Mouse (Mus musculus): Measurements from ENCODE around the gene Mrps7.

The Mrps7 gene

DNA sequence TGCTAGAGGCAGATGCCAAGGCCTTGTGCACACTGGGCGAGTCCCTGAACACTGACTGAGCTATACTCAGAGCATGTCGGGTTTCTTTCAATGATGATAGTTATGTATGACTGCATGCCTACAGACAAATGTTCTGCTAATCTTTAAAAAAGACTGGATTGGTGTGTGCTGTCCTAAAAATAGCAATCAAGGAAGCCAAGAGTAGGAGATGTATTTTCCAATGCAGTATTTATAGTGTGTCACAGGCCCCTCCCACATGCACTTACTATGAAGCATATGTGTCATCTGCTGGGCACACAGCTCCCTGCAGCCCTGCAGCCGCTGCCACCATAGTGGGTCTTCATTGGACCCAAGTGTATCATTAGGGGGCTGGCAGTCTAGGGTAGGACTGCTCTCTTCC lies 49.5 kb downstream of the Mrps7 start:
- Histone ChIP-seq H3K27me3 (ENCODE audit: insufficient read depth, low read length) (no peaks in the 10 kb centered on the region), H3K4me1 (replicated peaks; ENCODE audit: low read depth, low read length) (peaks cover 46% of the 10 kb centered on the region), H3K4me3 (replicated peaks; ENCODE audit: low read length) (no peak overlapping the region), H3K9me3 (ENCODE audit: low read length) (no peaks in the 10 kb centered on the region), H3K36me3 (ENCODE audit: insufficient read depth, low read length) (peaks cover 76% of the 10 kb centered on the region)
- TF ChIP-seq CTCF (conservative IDR thresholded peaks at IDR 0.05; ENCODE audit: low read length) (no peak), POU5F1 (IDR thresholded peaks at IDR 0.05; ENCODE audit: borderline replicate concordance, low read length) (no peak), NANOG (IDR thresholded peaks at IDR 0.05; ENCODE audit: borderline replicate concordance, low read length) (no peak)

DNA sequence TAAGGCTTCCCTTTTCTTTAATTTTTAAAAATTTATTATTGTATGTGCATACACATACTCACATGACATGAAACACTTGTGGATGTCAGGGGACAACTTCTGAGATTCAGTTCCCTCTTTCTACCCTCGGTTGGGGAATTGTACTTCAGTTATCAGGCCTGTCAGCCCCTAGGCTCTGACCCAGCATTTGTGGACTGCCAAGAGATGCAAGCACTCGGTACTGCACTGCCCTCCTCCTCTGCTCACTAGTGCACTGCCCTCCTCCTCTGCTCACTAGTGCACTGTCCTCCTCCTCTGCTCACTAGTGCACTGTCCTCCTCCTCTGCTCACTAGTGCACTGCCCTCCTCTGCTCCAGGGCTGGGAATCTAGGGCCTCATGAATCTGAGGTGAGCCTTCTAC lies 50.4 kb downstream of the Mrps7 start:
- H3K27me3 ChIP-seq (ENCODE audit: insufficient read depth, low read length) = no peaks in the 10 kb centered on the region
- H3K36me3 ChIP-seq (ENCODE audit: insufficient read depth, low read length) = peaks cover 67% of the 10 kb centered on the region
- H3K9me3 ChIP-seq (ENCODE audit: low read length) = no peaks in the 10 kb centered on the region
- TF ChIP-seq NANOG (IDR thresholded peaks at IDR 0.05; ENCODE audit: borderline replicate concordance, low read length) (no peak), POU5F1 (IDR thresholded peaks at IDR 0.05; ENCODE audit: borderline replicate concordance, low read length) (no peak), CTCF (conservative IDR thresholded peaks at IDR 0.05; ENCODE audit: low read length) (no peak)
- no peak overlapping the region for H3K4me3 ChIP-seq (replicated peaks; ENCODE audit: low read length)
- peaks cover 42% of the 10 kb centered on the region for H3K4me1 ChIP-seq (replicated peaks; ENCODE audit: low read depth, low read length)
